Mouse (Mus musculus) leukemia stem cell, adult 10-12 weeks (primary cell): ENCODE results near the gene Aqp5. TPM values are rescaled to one million over a fixed set of nuclear protein-coding genes. Genes with fewer than 3 reads are reported as not detected.

Experiments used
- polyA plus RNA-seq: library from polyadenylated mRNA; stranded (reverse); fragments of >175 nt; gene quantifications from 2 replicates; pipeline ENCODE4 v1.2.3, GENCODE M21; 2012; ENCODE audit warnings: low replicate concordance

Gene Aqp5
- not detected in 2 replicates for polyA plus RNA-seq

DNA sequence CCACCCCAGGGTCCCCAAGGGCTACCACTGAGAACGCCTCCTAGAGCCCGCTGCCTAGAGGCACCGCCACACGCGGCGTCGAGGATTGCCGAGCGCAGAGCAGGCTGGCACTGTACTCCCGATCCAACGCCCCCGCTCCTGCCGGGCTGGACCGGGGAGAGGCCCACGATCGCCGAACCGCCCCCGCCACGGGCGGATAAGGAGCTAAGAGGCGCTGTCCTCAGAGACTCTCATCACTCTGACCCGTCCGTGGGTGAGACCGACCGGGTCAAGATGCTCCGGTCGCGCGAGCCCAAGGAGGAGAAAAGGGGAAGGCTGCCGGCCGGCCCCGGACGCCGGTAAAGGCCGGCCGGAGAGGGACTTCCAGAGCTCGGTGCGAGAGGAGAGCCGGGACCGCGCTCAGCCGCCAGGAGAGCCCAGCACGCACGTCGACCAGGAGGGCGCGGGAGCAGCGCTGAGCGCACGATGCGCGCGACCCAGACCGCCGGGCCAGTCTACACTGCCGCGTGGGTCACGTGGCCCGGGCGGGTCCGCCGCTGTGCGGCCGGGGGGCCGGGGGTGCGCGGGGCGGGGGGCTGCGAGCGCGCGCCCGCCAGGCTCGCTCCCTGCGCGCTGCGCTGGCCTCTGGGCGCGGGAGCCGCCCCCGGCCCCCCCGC is at the start of gene Aqp5:
Gene Aqp5 (plus strand): TSS at position 354 of the 656 bp plus-strand sequence.

DNA sequence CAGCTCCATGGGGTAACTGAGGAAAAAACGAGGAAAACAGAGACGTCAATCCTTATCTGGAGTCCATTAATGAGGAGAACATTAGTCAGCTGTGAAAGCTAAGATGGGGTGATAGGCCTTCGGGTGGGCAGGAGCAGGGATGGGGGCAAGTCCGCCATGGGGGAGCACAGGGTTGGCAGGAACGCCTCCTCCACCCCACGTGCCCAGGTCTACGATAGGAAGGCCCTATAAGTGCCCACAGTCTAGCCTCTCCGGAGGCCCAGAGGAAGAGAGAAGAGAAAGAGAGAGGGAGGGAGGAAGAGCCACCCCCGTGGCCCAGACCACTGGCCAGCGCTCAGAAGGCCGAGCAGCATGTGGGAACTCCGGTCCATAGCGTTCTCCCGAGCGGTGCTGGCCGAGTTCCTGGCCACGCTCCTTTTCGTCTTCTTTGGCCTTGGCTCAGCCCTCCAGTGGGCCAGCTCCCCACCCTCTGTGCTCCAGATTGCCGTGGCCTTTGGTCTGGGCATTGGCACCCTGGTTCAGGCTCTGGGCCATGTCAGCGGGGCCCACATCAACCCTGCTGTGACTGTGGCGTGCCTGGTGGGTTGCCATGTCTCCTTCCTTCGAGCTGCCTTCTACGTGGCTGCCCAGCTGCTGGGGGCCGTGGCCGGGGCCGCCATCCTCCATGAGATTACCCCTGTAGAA is 11.6 kb upstream of the Aqp5 start, which contains the start of gene Aqp2:
Gene Aqp2 (plus strand): TSS at position 254 of the 684 bp plus-strand sequence.

DNA sequence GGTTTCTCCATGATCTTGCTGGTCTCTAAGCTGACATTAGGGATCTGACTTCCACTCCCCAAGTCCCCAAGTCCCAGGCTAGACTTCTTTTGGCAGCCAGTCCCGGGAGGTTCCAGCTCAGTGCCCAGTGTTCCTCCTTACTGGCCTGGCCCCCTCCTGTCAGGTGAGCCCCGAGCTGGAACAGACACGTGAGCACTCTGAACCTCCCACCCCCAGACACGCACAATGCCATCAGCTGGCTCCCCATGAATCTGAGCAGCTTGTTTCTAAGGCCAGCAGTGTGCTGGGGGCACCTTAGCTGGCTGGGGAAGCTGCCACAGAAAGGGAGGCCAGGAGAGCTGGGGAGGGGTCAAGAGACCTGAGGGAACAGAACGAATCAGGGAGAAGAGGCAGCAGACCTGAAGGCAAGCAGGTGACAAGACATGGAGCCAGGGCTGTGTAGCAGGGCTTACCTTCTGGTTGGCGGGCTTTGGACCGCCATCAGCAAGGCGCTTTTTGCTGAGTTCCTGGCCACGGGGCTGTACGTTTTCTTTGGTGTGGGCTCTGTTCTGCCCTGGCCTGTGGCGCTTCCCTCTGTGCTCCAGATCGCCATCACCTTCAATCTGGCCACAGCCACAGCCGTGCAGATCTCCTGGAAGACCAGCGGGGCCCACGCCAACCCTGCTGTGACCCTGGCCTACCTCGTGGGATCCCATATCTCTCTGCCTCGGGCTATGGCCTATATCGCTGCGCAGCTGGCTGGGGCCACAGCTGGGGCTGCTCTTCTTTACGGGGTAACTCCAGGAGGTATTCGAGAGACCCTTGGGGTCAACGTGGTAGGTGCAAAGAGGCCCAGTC is 10.6 kb downstream of the Aqp5 start, which contains the start of gene Aqp6:
Gene Aqp6 (plus strand): TSS at position 415 of the 837 bp plus-strand sequence.

Other genes with a start within 250 kb of the Aqp5 start
- 6.8 and 9.3 TPM in 2 replicates for gene Fmnl3, start 220.3 kb upstream of the Aqp5 start, polyA plus RNA-seq
- gene Tmbim6, start 197.9 kb upstream of the Aqp5 start, polyA plus RNA-seq = 177 and 273 TPM in 2 replicates
- 6.2 and 9.8 TPM in 2 replicates for gene Nckap5l, start 133.0 kb upstream of the Aqp5 start, polyA plus RNA-seq
- gene Bcdin3d, start 116.1 kb upstream of the Aqp5 start, polyA plus RNA-seq = 3.8 and 5.3 TPM in 2 replicates
- gene Faim2, start 62.6 kb upstream of the Aqp5 start, polyA plus RNA-seq = 0.01 TPM in 1 of 2 replicates, not detected in the other
- gene Aqp2, start 11.7 kb upstream of the Aqp5 start, polyA plus RNA-seq = 0.17 TPM in 1 of 2 replicates, not detected in the other
- not detected in 2 replicates for gene Aqp6, start 10.6 kb downstream of the Aqp5 start, polyA plus RNA-seq
- 3.3 and 14.9 TPM in 2 replicates for gene Racgap1, start 60.9 kb downstream of the Aqp5 start, polyA plus RNA-seq
- not detected in 2 replicates for gene Asic1, start 79.6 kb downstream of the Aqp5 start, polyA plus RNA-seq
- gene Smarcd1, start 111.3 kb downstream of the Aqp5 start, polyA plus RNA-seq = 27.7 and 29.8 TPM in 2 replicates
- 10.0 and 21.9 TPM in 2 replicates for gene Gm17349, start 114.7 kb downstream of the Aqp5 start, polyA plus RNA-seq
- gene Gpd1, start 126.7 kb downstream of the Aqp5 start, polyA plus RNA-seq = 8.1 and 8.8 TPM in 2 replicates
- 26.9 and 33.0 TPM in 2 replicates for gene Cox14, start 134.8 kb downstream of the Aqp5 start, polyA plus RNA-seq
- gene Cers5, start 182.1 kb downstream of the Aqp5 start, polyA plus RNA-seq = 1.6 and 2.9 TPM in 2 replicates